Mouse (Mus musculus) thymus, postnatal 36 days (tissue): Measurements from ENCODE around the gene Unc80.
"Not testable (repeated sequence)": the region's sequence is repeated elsewhere in the genome, so short reads cannot be mapped to it uniquely, and the experiment has no call there.

Experiments used
- DNase-seq, 2 experiments: peaks; one replicate each; pipeline ENCODE4 v3.0.0; 2022; ENCODE audit warnings: mixed read lengths in 2 of 2

The Unc80 gene

DNA sequence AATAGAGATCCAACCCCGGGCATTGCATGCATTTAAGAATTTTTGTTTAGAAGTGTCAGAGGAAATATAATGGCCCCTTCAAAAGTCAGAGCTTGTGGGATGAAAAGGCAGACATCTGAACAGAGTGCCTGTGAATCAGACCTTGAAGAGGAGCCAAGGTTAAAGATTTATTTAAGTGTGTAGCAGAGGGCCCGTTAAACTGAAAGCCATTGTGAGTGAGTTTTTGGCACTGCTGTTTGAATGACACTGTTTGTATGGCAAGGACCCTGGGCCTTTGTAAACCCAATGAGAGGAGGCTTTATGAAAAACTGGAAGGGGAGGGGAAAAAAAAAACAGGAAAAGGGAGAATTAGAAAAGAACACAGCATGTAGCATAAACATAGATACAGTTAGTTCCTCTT lies 170.0 kb downstream of the Unc80 start:
- DNase-seq = no peak

DNA sequence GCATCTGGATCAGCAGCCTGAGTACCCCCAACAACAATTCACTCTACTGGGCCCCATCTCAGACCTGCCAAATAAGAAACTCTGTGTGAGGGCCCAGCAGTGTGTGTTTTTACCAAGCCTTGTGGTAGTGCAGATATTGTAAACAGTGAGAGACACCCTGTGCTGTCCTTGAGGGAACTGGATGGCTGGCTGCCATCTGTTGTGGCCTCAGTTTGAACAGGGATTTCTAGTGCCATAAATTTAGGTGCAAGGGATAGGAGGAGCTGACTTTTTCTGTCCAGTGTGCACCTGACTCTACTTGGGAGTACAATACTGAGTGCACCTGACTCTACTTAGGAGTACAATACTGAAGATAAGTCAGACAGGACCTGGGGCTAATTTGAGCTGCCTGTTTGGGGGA lies 178.7 kb downstream of the Unc80 start:
- no peak for DNase-seq

- DNase-seq = no peak
These were observed 181.4 kb downstream of the Unc80 start for GRCm38 (mm10) chr1:66649568-66649967.

- DNase-seq = no peak
These were observed 181.8 kb downstream of the Unc80 start for GRCm38 (mm10) chr1:66650006-66650405.

DNA sequence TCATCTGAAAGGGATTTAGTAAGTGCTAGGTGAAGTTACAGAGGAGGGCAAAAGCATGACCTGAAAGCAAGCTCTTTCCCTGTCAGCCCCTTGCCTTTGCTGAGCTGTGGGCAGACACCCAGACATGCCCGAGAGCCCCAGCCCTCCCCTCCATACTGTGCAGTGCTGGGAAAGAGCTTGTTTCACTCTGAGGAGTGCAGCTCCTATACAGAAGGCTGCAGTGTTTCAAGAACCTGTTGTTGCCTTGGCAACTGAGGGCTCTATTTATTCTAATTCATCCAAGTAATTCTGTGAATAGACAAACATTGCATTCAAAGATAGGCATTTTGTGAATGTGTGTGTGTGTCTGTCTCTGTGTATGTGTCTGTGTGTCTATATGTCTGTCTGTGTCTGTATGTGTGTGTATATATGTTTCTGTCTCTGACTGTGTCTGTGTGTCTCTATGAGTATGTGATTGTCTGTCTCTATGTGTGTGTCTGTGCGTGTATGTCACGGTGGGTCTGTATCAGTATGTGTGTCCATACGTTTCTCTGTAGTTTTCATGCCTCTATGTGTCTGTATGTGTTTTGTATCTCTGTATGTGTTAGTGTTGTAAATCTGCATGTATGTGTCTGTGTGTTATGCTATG lies 187.1 kb downstream of the Unc80 start:
- DNase-seq = no peak

GRCm38 (mm10) chr1:66655747-66656119 lies 187.6 kb downstream of the Unc80 start:
- no peak for DNase-seq

DNA sequence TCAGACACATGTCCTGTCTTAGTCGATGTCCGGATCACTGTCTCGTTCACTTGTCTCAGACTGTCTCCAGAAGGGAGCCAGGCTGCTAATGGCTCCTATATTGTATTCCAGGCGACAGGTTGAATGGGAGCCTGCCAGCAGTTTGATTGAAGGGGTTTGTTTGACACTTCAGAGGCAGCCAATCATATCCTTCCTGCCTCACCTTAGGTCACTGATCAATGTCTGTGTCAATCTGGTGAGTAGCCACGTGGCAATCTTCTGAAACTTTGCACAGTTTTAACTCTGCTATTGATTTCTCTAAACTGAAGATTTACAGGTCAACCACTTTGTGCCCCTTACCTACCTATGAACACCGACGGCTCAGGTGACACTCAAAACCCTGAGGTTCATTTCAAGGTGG lies 203.3 kb downstream of the Unc80 start:
- no peak for DNase-seq

DNA sequence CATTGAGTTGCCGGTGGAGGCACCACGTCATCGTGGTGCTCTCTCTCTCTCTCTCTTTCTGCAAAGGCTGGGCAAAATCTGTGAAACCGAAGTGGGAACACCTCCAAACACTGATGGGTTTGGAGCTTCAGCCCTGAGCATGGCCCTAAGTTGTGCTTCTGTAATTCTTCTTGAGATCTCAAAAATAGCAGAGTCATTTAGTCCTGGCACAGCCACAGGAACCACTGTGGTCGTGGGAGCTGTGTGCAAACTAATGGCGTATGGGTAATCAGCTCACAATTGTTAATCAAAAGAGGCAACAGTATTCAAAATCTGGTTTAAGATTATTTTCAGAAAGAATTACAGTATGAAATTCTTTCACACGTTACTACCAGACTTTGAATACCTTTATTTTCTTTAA lies 204.6 kb downstream of the Unc80 start:
- no peak for DNase-seq

DNA sequence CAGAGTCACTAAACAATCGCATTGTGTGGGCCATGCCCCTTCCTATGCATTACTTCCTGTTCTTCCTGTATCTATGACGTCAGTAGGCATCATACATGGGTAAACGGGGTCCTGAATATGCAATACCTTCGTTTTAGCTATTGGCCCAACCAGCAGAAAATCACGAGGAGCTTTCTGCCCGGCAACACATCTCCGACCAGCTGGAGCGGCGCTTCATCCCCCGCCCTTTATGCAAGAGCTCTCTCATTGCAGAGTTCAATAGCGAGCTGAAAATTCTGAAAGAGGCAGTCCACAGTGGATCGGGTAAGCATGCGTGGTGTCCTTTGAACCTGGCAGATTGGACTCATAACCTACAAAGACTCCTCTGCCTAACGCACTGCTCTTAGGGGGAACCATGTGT lies 209.8 kb downstream of the Unc80 start:
- no peak for DNase-seq

DNA sequence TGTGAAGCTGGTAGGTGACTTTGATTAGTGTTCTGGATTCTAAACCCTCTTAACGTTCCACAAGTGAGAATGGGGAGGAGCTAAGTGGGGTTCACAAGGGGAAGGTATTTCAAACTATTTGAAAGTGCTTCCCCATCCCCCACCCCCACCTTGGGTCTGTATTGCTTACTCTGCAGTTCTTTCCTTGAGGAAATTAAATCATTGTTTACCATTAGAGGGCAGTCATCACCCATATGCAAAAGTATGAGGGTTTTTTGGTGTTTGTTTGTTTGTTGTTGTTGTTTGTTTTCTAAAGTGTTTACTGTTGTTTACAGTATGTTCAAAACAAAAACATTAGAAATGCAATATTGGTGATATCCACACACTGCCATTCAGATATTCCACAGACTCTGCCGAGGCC lies 210.5 kb downstream of the Unc80 start:
- DNase-seq = no peak

GRCm38 (mm10) chr1:66682974-66683373 lies 214.8 kb downstream of the Unc80 start:
- no peak for DNase-seq

GRCm38 (mm10) chr1:66691772-66692171 lies 223.6 kb downstream of the Unc80 start:
- no peak for DNase-seq

DNA sequence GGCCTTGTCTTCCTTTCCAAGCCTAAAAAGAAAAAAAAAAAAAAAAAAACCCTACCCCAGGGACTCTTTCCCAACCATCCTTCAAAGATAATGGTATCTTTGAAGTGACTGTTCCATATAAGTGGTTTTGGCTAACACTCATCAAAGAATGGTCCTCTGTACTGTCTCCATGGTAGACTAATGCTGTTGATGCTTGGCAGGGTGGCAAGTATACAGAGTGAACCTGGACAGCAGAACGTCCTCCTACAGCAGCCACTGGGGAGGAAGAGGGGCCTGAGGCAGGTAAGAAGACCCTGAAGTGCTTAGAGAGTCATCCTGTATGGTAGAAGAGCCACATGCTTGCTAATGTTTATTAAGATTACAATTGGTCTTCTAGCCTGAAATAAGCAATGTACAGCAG lies 224.1 kb downstream of the Unc80 start:
- no peak for DNase-seq

DNA sequence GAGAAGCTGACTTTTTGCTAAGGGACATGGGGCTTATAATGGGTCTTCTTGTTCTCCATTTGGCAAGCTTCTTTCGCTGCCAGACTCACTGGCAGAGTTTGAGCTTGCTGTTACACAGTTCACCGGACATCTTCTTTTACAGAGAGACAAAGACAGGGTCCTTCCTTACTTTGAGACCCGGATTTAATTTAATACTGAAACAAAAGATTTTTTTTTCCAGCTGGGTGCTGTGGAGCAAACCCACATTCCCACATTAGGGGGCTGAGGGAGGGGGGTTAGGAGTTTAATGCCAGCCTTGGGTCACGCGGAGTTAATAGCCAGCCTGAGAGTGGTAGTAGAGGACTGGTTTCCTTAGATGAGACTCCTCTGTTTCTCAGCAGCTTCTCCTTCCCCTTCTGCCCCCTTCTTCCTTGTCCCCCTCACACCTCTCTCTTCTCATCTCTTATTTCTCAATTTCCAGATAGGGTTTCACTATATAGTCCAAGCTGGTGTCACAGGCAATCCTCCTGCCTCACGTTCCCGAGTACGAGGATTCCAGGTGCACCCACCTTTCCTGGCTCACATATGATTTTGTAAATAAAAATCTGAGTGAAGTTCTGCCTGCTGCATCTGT lies 224.7 kb downstream of the Unc80 start:
- DNase-seq = no peak

DNA sequence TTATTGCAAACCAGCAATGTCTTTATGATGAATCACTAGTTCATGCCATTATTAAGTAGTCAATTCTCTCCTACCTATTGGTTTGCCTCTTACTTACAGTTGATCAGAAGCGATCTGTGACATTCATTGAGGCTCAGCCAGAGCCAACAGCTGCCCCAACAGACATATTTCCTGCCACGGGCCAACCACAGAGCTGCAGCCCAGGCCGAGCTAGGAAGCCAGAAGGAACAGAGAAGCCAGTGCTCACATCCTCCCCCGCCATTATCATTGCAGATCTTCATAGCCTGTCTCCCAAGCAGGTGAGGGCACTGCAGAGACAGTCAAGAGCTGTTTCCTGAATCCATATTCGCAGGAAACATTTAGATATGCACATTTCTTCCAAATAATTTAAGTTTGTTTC lies 226.1 kb downstream of the Unc80 start:
- DNase-seq = peak; percentile 10 to 26

DNA sequence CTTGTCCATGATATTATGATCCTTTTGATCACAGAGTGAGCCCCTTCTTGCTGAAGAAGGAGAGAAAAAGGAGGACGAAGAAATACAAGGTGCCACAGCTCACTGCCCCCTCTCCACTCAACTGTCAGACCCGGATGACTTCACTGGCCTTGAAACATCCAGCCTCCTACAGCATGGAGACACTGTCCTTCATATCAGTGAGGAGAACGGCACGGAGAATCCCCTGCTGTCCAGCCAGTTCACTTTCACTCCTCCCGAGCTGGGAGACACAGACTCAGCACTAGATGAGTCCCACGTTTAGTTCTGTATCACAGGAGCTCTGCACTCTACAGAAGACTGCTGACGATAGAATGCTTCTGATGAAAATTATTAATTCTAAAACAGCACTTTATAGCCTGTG lies 227.1 kb downstream of the Unc80 start:
- no peak for DNase-seq

GRCm38 (mm10) chr1:66699630-66700029 lies 231.5 kb downstream of the Unc80 start:
- DNase-seq = not testable (repeated sequence)

DNA sequence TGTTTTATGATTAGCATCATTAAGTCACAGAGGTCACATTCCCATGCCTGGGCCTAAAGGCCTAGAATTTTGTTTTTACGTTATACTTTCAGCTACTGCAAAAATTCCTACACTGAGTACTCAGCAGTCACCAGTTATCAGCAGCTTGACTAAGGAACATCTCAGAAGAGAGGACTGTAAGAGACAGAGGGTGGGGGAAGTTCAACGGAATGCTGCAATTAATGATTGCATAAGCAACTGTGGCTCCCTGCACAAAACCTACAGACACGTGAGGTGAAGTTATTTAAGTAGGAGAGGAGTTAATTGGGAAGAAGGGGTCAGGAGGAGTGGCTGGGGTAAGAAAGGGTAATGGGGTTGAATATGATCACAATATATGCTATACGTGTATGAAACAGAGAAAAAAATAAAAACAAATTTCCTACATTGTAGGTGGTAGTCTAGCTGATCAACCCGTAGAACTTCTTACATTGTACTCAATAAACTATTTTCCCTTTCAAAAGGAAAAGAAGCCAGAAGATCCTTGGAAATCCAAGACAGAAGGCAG lies 232.1 kb downstream of the Unc80 start:
- no peak for DNase-seq

GRCm38 (mm10) chr1:66700693-66701575 lies 232.8 kb downstream of the Unc80 start, which contains the start of gene Rpe:
Rpe (plus strand) TSS chr1:66700831.
- peak; percentile 93 to 95 for DNase-seq

DNA sequence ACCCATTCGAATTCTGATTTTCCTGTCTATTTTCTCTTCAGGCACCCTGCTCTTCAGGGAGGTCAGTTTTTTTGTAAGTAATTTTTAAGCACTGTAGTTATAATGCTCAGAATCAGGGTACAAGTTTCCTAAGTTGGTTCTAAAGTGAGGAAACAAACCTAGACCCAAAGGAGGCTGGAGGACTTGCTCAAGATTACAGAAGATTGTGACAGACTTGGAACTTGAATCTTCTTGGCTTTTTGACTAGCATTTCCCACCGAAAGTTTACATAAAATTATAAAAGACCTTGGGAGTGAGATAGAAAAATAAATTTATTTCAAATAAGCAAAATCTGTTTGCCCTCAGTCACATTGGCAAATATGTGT lies 233.4 kb downstream of the Unc80 start:
- DNase-seq = no peak

DNA sequence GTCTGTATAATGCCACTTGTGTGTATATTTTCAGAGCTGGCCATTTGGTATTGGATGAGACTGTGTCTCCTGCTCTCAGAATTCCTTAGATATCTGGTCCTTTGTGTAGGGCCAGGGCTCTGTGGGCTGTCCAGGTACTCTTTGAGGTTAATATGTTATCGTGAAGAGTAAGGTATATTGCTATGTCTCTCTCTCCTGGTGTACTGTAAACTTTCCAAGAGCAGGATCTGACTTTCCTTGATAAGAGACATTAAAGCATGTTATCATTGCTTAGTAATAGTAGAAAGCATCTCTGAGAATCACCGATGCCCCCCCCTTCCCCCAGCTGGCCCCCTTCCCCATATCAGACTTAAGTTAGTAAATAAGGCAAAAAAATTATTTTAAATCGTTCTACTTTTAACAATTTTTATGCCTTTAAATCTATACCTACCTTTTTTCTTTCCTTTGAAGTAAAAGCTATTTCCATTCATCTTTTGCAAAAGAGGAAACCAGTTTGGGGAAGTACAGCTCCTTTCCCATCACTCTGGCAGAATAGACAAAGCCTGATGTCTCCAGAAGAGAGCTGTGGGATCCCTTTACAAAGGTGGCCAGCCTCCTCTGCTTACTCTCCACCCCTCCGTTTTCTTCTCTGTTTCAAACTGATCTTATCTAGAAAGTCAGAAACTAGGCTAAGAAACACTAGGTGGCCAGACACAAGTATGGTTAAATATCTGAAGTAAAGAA lies 234.6 kb downstream of the Unc80 start:
- no peak for DNase-seq

- DNase-seq = no peak
These were observed 236.4 kb downstream of the Unc80 start for GRCm38 (mm10) chr1:66704523-66704922.

DNA sequence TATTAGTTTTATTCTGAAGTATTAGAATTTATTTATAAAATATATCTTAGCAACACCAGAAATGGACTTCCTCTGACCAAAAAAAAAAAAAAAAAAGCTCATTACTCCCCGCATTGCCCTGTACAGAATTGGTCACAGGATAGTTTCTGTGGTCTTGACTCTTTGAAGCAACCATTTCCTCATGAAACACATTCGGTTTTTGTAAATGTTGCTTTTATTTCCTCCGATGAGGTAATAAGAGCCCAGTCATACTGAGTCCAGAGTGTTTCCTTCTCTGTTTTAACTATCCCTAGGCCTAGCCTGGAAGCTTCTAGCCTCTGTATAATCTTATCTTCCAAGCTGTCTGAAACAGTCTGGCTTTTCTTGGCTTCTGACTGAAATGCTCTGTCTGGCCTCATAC lies 244.7 kb downstream of the Unc80 start:
- DNase-seq = no peak
